Mouse (Mus musculus) olfactory bulb, adult 2 months (tissue): Measurements from ENCODE around the gene Shisal1. TPM values are rescaled to one million over a fixed set of nuclear protein-coding genes. Genes with fewer than 3 reads are reported as not detected.
A peak's percentile ranks its signal among the peaks of the same experiment; 100 is the strongest.

Source experiments
- H3K27ac ChIP-seq: fragments of 200-500 bp; 2 replicates; pipeline ENCODE4 v1.5.1; 2012; ENCODE audit warnings: low read depth, low read length; ENCODE audit not compliant: insufficient read depth
- H3K4me1 ChIP-seq: fragments of 200-500 bp; 2 replicates; pipeline ENCODE4 v1.6.1; 2012; ENCODE audit warnings: low read length; ENCODE audit not compliant: control insufficient read depth, insufficient read depth
- H3K4me3 ChIP-seq: fragments of 200-500 bp; 2 replicates; pipeline ENCODE4 v1.5.1; 2012; ENCODE audit warnings: mild to moderate bottlenecking, low read depth, low read length, moderate library complexity; ENCODE audit not compliant: insufficient read depth
- CTCF ChIP-seq: fragments of 200-500 bp; IDR thresholded peaks from 2 replicates; pipeline ENCODE4 v1.5.1; 2012; ENCODE audit warnings: low read depth, mild to moderate bottlenecking, low read length, moderate library complexity; ENCODE audit not compliant: insufficient read depth
- POLR2A ChIP-seq: fragments of 200-500 bp; IDR thresholded peaks from 2 replicates; pipeline ENCODE4 v1.6.1; 2012; ENCODE audit warnings: mild to moderate bottlenecking, low read depth, low read length, moderate library complexity; ENCODE audit not compliant: insufficient read depth
- WGBS: fragments of 180-500 bp; shearing (Covaris S2); methylation state at CpG from one replicate; pipeline ENCODE4 v1.1.7; 2018; 5-methylcytosine and 5-hydroxymethylcytosine counted together
- polyA plus RNA-seq: library from polyadenylated mRNA; stranded (reverse); fragments of >200 nt; gene quantifications from 2 replicates; pipeline ENCODE4 v1.2.4, GENCODE M21; 2012; ENCODE audit warnings: low replicate concordance; ENCODE audit not compliant: missing spikeins, insufficient read depth, insufficient read length

Shisal1 gene
- polyA plus RNA-seq = not detected in 2 replicates

DNA sequence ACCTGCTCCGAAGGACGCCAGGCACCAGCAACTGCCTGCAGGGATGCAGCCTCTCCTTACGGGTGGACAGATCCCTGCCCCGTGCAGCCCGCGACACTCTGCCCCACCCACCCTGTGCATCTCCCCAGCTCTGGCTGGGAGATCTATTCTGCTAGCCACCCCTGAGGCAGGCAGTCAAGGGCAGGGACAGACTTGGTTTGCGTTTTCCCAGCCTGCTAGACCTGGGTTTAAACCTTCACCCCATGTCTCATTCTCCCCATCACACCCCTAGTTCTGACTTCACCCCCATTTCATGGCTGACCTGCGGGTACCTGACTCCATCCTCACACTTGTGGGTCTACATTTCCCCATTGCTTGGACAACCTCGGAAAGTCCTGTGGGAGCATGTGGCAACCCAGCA is at the start of gene Shisal1:
Shisal1 (minus strand) TSS at position 101 of the 400 bp plus-strand sequence.
- Histone ChIP-seq H3K27ac (peak within 1 kb of the TSS; percentile 87), H3K4me1 (peaks cover 68% of the 10 kb centered on the region), H3K4me3 (peak within 1 kb of the TSS; percentile 70)
- 27% methylated on average over 9 of the region's 9 CpGs for WGBS
- TF ChIP-seq CTCF (no peak), POLR2A (no peak)

DNA sequence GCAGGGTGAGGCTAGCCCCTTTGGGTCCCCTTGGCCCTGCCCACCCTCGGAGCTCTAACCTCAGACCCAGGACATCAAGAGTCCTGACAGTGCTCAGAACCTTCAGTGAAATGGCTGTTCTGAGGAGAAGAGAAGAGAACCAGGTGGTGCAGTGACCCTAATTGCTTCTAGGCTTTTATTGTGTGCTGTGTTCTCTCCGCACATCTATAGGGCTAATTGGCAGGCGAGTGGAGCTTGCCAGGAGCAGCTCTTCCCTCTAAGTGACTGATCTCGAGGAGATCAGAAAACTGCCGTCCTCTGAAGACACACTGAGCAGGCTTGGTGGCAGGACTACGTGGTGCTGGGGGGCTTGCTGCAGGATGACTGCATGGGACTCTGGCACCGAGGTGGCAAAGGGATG is 43.6 kb upstream of the Shisal1 start:
- 75% methylated on average over 7 of the region's 7 CpGs for WGBS

GRCm38 (mm10) chr15:84484255-84484654 is 37.4 kb upstream of the Shisal1 start:
- WGBS = 50% methylated on average over 4 of the region's 4 CpGs
- H3K4me1 ChIP-seq = peaks cover 14% of the 10 kb centered on the region
- no peak for TF ChIP-seq POLR2A
- TF ChIP-seq CTCF = no peak
- no peak overlapping the region for H3K27ac ChIP-seq
- no peak overlapping the region for H3K4me3 ChIP-seq

More for the DNA sequence above, 43.6 kb upstream of the Shisal1 start:
- H3K27ac ChIP-seq = no peak overlapping the region
- TF ChIP-seq CTCF (no peak), POLR2A (no peak)
- no peaks in the 10 kb centered on the region for H3K4me1 ChIP-seq
- H3K4me3 ChIP-seq = no peak overlapping the region

DNA sequence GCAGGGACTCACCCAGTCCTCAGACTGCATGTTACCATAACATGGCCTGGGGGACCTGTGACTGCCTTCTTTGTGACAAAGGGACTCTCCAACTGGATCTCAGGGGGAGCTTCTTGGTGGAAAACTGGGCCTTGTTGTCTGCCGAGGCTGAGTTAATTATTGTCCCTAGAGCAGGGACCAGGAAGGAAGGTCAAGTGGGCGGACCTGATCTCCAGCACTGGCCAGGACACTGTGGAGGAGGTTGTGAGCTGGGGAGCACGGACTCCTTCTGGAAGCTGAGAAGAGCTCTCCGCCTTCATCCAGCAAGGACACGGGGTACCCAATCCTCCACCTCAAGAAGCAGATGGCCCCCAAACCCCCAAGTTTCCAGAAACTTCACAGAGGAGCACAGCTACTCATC is 36.7 kb upstream of the Shisal1 start:
- Histone ChIP-seq H3K4me1 (peaks cover 14% of the 10 kb centered on the region), H3K27ac (no peak overlapping the region), H3K4me3 (no peak overlapping the region)
- TF ChIP-seq CTCF (no peak), POLR2A (no peak)
- 90% methylated on average over 5 of the region's 5 CpGs for WGBS

DNA sequence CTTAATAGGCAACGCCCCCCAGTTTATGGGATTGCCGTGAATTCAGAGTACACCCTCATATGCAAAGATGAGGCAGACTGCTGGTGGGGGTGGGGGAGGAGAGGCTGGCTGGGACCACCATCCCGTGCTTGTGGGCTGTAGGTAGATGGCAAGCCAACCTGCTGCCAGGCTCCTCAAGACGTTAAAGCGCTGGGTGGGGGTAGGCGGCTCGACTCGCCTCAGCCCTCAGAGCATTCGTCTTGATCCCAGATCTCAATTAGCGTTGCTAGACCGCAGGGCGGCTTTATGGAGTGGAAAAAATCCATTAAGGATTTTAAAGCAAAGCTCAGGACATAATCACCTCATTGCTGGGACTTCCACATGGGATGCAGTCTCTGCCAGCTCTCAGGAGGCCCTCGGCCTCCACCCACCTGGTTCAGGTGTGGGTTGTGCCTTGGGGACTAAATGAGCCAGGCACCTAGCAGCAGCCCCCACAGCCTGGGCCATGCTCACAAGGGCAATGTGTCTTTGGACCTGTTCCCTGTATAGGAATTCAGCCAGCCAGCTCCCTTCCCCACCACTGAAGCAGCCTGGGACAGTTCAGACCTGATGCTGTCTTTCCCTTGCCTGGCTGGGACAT is 34.5 kb upstream of the Shisal1 start:
- Histone ChIP-seq H3K4me3 (no peak overlapping the region), H3K4me1 (peaks cover 14% of the 10 kb centered on the region), H3K27ac (no peak overlapping the region)
- TF ChIP-seq POLR2A (no peak), CTCF (no peak)
- WGBS = 37% methylated on average over 13 of the region's 13 CpGs

- WGBS = 64% methylated on average over 8 of the region's 8 CpGs
- TF ChIP-seq CTCF (no peak), POLR2A (no peak)
- no peak overlapping the region for H3K27ac ChIP-seq
- H3K4me1 ChIP-seq = peaks cover 20% of the 10 kb centered on the region
- H3K4me3 ChIP-seq = no peak overlapping the region
Measured at GRCm38 (mm10) chr15:84469391-84469790, 22.5 kb upstream of the Shisal1 start.

- TF ChIP-seq POLR2A = no peak
- TF ChIP-seq CTCF = no peak
- Histone ChIP-seq H3K27ac (no peak overlapping the region), H3K4me3 (no peak overlapping the region), H3K4me1 (peaks cover 20% of the 10 kb centered on the region)
- WGBS = 86% methylated on average over 5 of the region's 5 CpGs
Measured at GRCm38 (mm10) chr15:84467761-84468160, 20.9 kb upstream of the Shisal1 start.

GRCm38 (mm10) chr15:84466458-84467267 is 19.8 kb upstream of the Shisal1 start:
- H3K4me3 ChIP-seq = no peak overlapping the region
- H3K4me1 ChIP-seq = peaks cover 20% of the 10 kb centered on the region
- WGBS = 50% methylated on average over 13 of the region's 13 CpGs
- H3K27ac ChIP-seq = no peak overlapping the region
- TF ChIP-seq CTCF (no peak), POLR2A (no peak)

DNA sequence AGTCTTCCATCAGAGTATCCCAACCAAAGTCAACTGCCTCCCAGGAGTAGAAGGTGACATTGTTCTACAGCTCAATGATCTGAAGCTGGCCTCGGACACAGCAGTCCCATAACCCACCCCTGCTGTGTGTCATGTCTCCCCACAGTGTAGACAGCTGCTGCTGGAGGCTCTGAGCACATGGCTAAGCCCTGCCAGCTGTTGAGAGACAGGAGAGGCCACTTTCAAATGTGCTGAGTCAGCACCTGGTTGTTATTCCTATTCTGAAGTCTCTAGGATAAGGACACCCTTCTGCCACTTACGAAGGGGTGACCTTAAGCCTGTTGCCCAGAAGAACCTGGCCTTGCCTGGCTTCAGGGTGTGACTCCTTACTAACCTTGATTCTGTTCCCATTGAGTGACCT is 14.5 kb upstream of the Shisal1 start:
- 87% methylated on average over 2 of the region's 2 CpGs for WGBS
- Histone ChIP-seq H3K4me1 (peaks cover 5% of the 10 kb centered on the region; the same call in 1 of the 2 replicates), H3K4me3 (no peak overlapping the region), H3K27ac (no peak overlapping the region)
- TF ChIP-seq POLR2A (no peak), CTCF (no peak)
